In the genomic region with DNA sequence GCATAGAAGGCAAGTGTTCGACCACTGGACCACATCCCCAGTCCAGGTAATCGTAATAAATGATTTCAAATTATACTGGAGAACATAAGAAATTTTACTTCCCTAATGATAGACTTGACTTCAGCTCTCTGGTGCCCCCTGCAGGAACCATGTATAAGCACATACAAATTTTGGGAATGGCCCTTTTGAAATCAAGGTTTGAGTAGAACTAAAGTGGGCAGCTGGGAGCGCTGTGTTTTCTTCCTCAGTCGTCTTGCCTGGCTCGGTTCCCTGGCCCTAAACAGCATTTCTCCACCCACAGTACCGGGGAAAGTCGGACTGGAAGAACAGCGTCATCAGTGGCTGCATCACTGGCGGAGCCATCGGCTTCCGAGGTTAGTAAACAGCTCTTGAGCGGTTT, we compare ENCODE assay signal across 8 mouse cellular contexts. TPM values are rescaled to one million over a fixed set of nuclear protein-coding genes. Genes with fewer than 3 reads are reported as not detected.
DNase-seq lines count a peak whose midpoint lies in the region; ATAC-seq and TF ChIP-seq lines count a peak whose summit lies in the region.

No protein-coding gene starts in this region.

- 71% methylated on average over 12 of the region's 12 CpGs for WGBS in thymus, adult 2 months
- 49% methylated on average over 12 of the region's 12 CpGs for WGBS in cerebellum, adult 2 months
- 67% methylated on average over 12 of the region's 12 CpGs for WGBS in hindbrain, postnatal 0 days

- no peaks in the 10 kb centered on the region for H3K4me1 ChIP-seq in thymus, adult 2 months (replicated peaks; ENCODE audit: control insufficient read depth, insufficient read depth, low read length)
- H3K4me1 ChIP-seq in cerebellum, adult 2 months (ENCODE audit: control insufficient read depth, insufficient read depth, low read length), result no peaks in the 10 kb centered on the region
- H3K4me1 ChIP-seq in hindbrain, postnatal 0 days (ENCODE audit: insufficient read depth, low read length), result no peaks in the 10 kb centered on the region; the same call in 1 of the 2 replicates

- no peaks in the 10 kb centered on the region for H3K9me3 ChIP-seq in hindbrain, postnatal 0 days (ENCODE audit: low read length)

- DNase-seq in gastrocnemius, adult 18-20 months (ENCODE audit: low spot score), result peak; percentile 50
- DNase-seq in gastrocnemius, postnatal 25 days, result no peak
- DNase-seq in thymus, adult 2 months, result peak; percentile 54
- DNase-seq in thymus, adult 18-20 months, result no peak
- DNase-seq in cerebellum, adult 2 months, result peak; percentile 49 to 56
- peak; percentile 79 for DNase-seq in hindbrain, postnatal 0 days (ENCODE audit: low spot score)
- DNase-seq in lung, postnatal 4 days, result peak; percentile 72 to 78
- DNase-seq in thymus, postnatal 25 days, result peak; percentile 58

- peaks cover 20% of the 10 kb centered on the region for H3K36me3 ChIP-seq in thymus, adult 2 months (ENCODE audit: control insufficient read depth, insufficient read depth, low read length)
- H3K36me3 ChIP-seq in hindbrain, postnatal 0 days (ENCODE audit: insufficient read depth, low read length), result peaks cover 15% of the 10 kb centered on the region

- no peak overlapping the region for H3K4me3 ChIP-seq in thymus, adult 2 months (ENCODE audit: control insufficient read depth, insufficient read depth, low read length)
- no peak overlapping the region for H3K4me3 ChIP-seq in cerebellum, adult 2 months (replicated peaks; ENCODE audit: insufficient read depth, low read depth, low read length)
- H3K4me3 ChIP-seq in hindbrain, postnatal 0 days (ENCODE audit: low read length), result no peak overlapping the region

- no peak for ATAC-seq in hindbrain, postnatal 0 days

- 0 out of 2 replicates have a peak, but pooled peaks have one; percentile 30 for TF ChIP-seq CTCF in thymus, adult 2 months (IDR thresholded peaks at IDR 0.05; ENCODE audit: borderline replicate concordance, control insufficient read depth, extremely low read depth, insufficient read depth, low read length, poor library complexity)
- peak; percentile 51; the same call in 1 of the 2 replicates for TF ChIP-seq CTCF in cerebellum, adult 2 months (IDR thresholded peaks at IDR 0.05; ENCODE audit: borderline replicate concordance, insufficient read depth, low read depth, low read length)
- TF ChIP-seq CTCF in hindbrain, postnatal 0 days (IDR thresholded peaks at IDR 0.05; ENCODE audit: low read depth), result peak; percentile 76

- no peaks in the 10 kb centered on the region for H3K27me3 ChIP-seq in thymus, adult 2 months (ENCODE audit: control insufficient read depth, insufficient read depth, low read length)
- no peaks in the 10 kb centered on the region for H3K27me3 ChIP-seq in cerebellum, adult 2 months (ENCODE audit: control insufficient read depth, insufficient read depth, low read length)
- H3K27me3 ChIP-seq in hindbrain, postnatal 0 days (ENCODE audit: insufficient read depth, low read length), result no peaks in the 10 kb centered on the region

- no peak for TF ChIP-seq POLR2A in thymus, adult 2 months (IDR thresholded peaks at IDR 0.05; ENCODE audit: control insufficient read depth, extremely low read depth, insufficient read depth, low read length, poor library complexity)
- no peak for TF ChIP-seq POLR2A in cerebellum, adult 2 months (IDR thresholded peaks at IDR 0.05; ENCODE audit: borderline replicate concordance, insufficient read depth, low read length)

- H3K27ac ChIP-seq in thymus, adult 2 months (ENCODE audit: control insufficient read depth, insufficient read depth, low read length), result no peak overlapping the region
- H3K27ac ChIP-seq in cerebellum, adult 2 months (ENCODE audit: insufficient read depth, low read length), result no peak overlapping the region
- H3K27ac ChIP-seq in hindbrain, postnatal 0 days, result no peak overlapping the region

- H3K4me2 ChIP-seq in hindbrain, postnatal 0 days (ENCODE audit: low read depth, low read length), result no peak overlapping the region

- no peak overlapping the region for H3K9ac ChIP-seq in hindbrain, postnatal 0 days (replicated peaks; ENCODE audit: low read length)

RNA-seq across cellular contexts. Expression of gene Timm22, which starts 4.1 kb away (rescaled TPM):
- 10 to 100 TPM; 32.5 to 41.9 TPM for total RNA-seq in gastrocnemius, adult 18-20 months (2021)
- 10 to 100 TPM; 40.4 to 40.8 TPM for total RNA-seq in gastrocnemius, postnatal 25 days (2021)
- polyA plus RNA-seq in thymus, adult 2 months (2012; rRNA removed), result 18.0 and 20.4 TPM in 2 replicates
- 27.2 and 33.7 TPM in 2 replicates for polyA plus RNA-seq in cerebellum, adult 2 months (2012; rRNA removed)
- 49.8 and 112 TPM in 2 replicates for total RNA-seq in hindbrain, postnatal 0 days (2014; rRNA removed)
- polyA plus RNA-seq in hindbrain, postnatal 0 days (2015; fragmentation: Nextera tagmentation; extraction: Ambion mirVana), result 104 and 106 TPM in 2 replicates

RNA-seq across cellular contexts. Expression of gene Nxn, which starts 11.9 kb away (rescaled TPM):
- 10 to 100 TPM; 37.4 to 48.7 TPM for total RNA-seq in gastrocnemius, adult 18-20 months (2021)
- 10 to 100 TPM; 25.6 to 32.0 TPM for total RNA-seq in gastrocnemius, postnatal 25 days (2021)
- polyA plus RNA-seq in thymus, adult 2 months (2012; rRNA removed), result 24.7 and 25.3 TPM in 2 replicates
- 24.3 and 29.8 TPM in 2 replicates for polyA plus RNA-seq in cerebellum, adult 2 months (2012; rRNA removed)
- total RNA-seq in hindbrain, postnatal 0 days (2014; rRNA removed), result 36.6 and 41.3 TPM in 2 replicates
- 21.2 and 22.3 TPM in 2 replicates for polyA plus RNA-seq in hindbrain, postnatal 0 days (2015; fragmentation: Nextera tagmentation; extraction: Ambion mirVana)

Comparison
In these comparisons a context has a peak if more than half of its experiments do, and no peak if none do; other contexts are left out.
1. DNase-seq: peak in gastrocnemius, adult 18-20 months (single experiment), thymus, adult 2 months (single experiment), cerebellum, adult 2 months (2 of 2), hindbrain, postnatal 0 days (single experiment), lung, postnatal 4 days (2 of 2) and thymus, postnatal 25 days (single experiment); none in gastrocnemius, postnatal 25 days (single experiment) and thymus, adult 18-20 months (0 of 2).
2. Peak in every context shown above with its lines, with median percentiles within 50 percentile points of each other: CTCF ChIP-seq.